Mouse (Mus musculus) cerebellum, postnatal 14 days (tissue): ENCODE data around the gene Cox17.

Experiments
- DNase-seq, 2 experiments: peaks; one replicate each; pipeline ENCODE4 v3.0.0; 2021; ENCODE audit warnings: mixed read lengths in 2 of 2

Cox17 gene

DNA sequence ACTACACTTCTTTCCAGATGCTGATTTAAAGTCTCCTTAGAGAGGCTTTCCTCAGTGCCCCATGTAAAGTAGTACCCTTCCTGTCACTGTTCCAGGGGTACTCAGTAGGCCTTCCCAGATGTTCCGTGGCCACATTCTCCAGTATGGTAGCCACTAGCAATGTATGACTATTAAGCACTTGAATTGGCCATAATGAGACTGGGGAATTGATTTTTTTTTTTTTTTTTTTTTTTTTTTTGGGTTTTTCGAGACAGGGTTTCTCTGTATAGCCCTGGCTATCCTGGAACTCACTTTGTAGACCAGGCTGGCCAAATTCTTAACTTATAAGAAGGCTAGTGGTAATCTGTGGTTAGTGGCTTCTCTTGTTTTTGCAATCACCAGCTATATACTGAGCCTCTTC is 3.1 kb downstream of the Cox17 start:
- DNase-seq: no peak

GRCm38 (mm10) chr16:38350361-38350855 is 3.6 kb downstream of the Cox17 start:
- DNase-seq: no peak

GRCm38 (mm10) chr16:38350939-38351338 is 4.1 kb downstream of the Cox17 start:
- DNase-seq: no peak

DNA sequence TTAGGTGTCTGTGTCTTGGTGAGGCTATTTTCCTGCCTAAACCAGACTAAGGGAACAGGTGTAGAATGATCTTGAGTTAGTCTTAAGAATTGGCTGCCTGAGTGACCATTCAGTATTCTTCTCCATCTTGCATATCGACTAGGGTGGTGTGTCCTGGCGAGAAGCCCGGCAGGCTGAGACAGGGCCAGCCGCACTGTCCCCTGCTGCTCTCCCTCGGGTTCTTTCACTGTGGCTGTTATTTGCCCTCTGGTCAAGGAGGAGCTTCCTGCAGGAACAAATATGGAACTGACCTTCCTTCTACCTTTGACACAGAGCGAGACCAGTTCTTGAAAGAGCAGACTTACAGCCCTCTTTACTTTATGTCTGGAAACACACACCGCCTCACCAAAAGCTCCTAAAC is 5.2 kb downstream of the Cox17 start:
- DNase-seq: peak in 1 of 2 experiments; percentile 21

DNA sequence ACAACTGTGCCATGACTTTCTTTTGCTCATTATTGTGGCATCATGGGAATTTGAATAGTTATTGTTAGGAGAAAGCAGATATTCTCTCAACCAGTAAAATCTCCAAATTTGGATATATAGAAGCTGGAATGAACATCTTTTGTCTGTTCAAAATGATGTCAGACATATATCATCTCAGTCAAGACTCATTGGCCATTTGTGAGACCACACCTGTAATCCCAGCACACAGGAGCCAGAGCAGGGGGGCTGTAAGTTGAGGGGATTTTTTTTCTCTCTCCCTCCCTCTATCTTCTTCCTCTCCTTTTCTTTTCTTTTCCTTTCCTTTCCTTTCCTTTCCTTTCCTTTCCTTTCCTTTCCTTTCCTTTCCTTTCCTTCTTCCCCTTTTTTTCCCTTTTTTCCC is 6.1 kb downstream of the Cox17 start:
- no peak for DNase-seq

DNA sequence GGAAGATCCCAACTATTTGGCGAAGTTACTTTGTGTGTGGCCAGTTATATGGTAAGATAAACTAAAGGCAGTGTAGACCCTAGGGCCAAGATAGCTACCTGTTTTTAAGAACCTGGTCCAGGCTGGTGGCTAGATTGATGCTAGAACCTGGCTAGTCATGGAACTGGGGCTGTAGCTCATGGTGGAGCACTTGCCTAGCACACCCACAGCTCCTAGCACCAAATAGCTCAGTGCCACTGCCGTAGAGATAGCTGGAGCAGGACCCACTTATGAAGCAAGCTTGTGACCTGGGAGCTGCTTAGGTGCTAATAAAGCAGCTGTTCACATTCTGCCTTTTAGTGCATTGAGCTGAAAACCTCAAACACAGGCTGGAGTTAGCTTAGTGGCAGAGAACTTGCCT is 6.9 kb downstream of the Cox17 start:
- no peak for DNase-seq

GRCm38 (mm10) chr16:38354185-38354913 is 7.6 kb downstream of the Cox17 start:
- no peak for DNase-seq

- DNase-seq: no peak
Measured at GRCm38 (mm10) chr16:38358256-38358812, 11.5 kb downstream of the Cox17 start.

- DNase-seq: no peak
Measured at GRCm38 (mm10) chr16:38359241-38359640, 12.4 kb downstream of the Cox17 start.

GRCm38 (mm10) chr16:38359857-38360256 is 13.1 kb downstream of the Cox17 start:
- no peak for DNase-seq

GRCm38 (mm10) chr16:38360317-38360716 is 13.5 kb downstream of the Cox17 start:
- peak in 1 of 2 experiments; percentile 56 for DNase-seq

GRCm38 (mm10) chr16:38361933-38362332 is 15.1 kb downstream of the Cox17 start, which contains the start of gene Popdc2:
Gene Popdc2, plus strand, starts transcription at chr16:38362209.
- DNase-seq: no peak

DNA sequence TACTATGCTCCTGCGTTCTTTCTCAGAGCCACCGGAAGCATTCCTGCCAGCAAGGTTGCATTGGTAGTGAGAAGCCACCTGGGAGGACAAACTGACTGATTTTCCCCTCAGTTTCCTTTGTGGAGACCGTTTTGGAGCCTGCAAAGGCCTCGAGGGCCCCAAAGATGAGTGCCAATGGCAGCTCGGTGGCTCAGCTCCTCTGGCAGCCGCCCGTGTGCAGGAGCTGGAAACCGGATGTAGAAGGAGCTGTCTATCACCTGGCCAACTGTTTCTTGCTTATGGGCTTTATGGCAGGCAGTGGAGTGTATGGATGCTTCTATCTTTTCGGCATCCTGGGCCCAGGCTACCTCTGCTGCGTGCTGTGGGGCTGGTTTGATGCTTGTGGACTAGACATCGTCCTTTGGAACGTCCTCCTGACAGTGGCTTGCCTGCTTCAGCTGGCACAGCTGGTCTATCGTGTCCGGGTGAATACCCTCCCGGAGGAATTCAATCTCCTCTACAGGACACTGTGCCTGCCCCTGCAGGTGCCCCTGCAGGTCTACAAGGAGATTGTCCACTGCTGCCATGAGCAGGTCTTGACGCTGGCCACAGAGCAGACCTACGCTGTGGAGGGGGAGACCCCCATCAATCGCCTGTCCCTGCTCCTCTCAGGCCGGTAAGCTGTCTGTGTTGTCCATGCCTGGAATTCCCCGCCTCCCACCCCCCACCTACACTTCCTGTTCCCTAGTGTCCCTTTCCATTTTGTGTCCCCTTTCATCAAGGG is 15.9 kb downstream of the Cox17 start:
- DNase-seq: no peak

- no peak for DNase-seq
Measured at GRCm38 (mm10) chr16:38363256-38363595, 16.4 kb downstream of the Cox17 start.

GRCm38 (mm10) chr16:38363657-38364056 is 16.9 kb downstream of the Cox17 start:
- DNase-seq: no peak

DNA sequence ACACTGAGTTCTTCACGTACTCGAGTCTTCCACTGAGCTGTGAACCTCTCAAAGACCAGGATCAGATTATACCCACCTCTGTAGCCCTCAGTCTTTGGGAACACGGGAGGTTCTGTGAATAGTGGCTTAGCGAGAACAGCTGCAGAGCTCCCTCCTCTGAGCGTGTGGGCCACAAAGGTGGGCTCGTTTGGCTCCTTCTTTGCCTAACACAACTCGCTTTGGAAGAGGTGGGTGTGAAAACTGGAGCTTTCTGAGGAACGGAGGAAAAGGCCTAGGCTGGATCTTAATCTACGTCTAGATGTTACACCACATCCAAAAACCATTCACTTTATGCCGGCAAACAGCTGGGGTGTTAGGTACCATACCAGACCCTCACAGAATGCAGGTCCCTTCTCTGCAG is 18.6 kb downstream of the Cox17 start:
- no peak for DNase-seq

DNA sequence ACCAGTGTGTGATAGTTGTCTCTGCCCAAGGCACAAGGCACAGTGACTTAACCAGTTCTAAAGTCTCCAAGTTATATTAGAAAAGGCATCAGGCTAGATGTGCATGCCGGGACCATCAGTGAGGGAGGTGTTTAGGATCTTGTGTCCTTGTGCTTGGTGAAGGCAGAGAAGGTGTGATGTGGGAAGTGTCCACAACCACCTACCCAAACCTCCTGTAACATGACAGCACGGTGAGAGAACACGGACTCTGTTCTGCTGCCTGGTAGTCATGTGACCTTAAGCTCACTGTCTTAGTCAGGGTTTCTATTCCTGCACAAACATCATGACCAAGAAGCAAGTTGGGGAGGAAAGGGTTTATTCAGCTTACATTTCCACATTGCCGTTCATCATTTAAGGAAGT is 19.4 kb downstream of the Cox17 start:
- DNase-seq: no peak

GRCm38 (mm10) chr16:38368336-38368735 is 21.5 kb downstream of the Cox17 start:
- peak; percentile 41 to 66 for DNase-seq

- peak in 1 of 2 experiments; percentile 12 for DNase-seq
Measured at GRCm38 (mm10) chr16:38369000-38369399, 22.2 kb downstream of the Cox17 start.

- DNase-seq: no peak
Measured at GRCm38 (mm10) chr16:38369431-38369830, 22.6 kb downstream of the Cox17 start.

GRCm38 (mm10) chr16:38369992-38370484 is 23.2 kb downstream of the Cox17 start:
- DNase-seq: no peak

DNA sequence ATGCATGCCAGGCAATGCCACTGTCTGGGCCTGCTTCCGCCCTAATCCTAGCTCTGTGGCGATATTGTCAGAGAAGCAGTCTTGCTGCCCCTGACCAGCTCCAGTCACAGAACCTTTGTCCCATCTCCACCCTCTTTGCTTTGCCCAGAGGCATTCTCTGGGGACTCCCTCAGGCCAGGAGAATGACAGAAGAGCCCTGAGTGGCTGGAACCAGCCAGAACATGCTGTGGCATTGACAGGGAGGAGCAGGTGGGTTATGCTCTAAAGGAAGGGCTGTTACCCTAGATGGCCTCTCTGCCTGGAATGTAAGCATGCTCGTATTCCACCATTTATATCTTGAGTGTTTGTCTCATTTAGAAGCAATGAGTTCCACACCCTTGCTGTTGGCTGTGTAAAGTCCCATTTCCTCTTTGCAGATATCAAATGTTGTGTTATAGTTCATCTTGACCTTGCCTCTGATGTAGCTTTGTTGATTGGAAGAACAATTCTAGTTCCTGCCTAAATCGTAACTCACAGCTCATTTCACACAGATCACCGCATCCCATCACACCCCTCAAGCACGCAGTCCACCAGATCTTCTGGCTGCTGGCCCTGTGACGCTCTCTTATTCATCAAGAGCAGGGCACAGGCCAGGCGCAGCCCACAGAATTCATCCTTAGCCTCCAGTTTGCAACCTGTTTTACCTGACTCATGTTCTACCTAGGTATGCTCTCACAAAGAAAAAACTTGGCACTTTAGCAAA is 24.0 kb downstream of the Cox17 start:
- no peak for DNase-seq
